Mouse (Mus musculus) neural tube, embryonic 14.5 days (tissue): ENCODE results near the gene Bysl. TPM values are rescaled to one million over a fixed set of nuclear protein-coding genes. Genes with fewer than 3 reads are reported as not detected.

Experiments used
- ATAC-seq: fragments of 200-750 bp; cut with Nextera tagmentation; 2 replicates; pipeline ENCODE4 v1.8.0; 2017; ENCODE audit warnings: low read depth, mild to moderate bottlenecking, moderate TSS enrichment, moderate library complexity
- H3K27ac ChIP-seq: fragments of 300-500 bp; sonication (generic); 2 replicates; pipeline ENCODE4 v1.5.1; 2014; ENCODE audit warnings: low read depth, mild to moderate bottlenecking, control low read depth, low read length, moderate library complexity, mixed read lengths
- H3K27me3 ChIP-seq: fragments of 300-500 bp; sonication (generic); 2 replicates; pipeline ENCODE4 v1.6.1; 2014; ENCODE audit warnings: low read length; ENCODE audit not compliant: control insufficient read depth, insufficient read depth
- H3K36me3 ChIP-seq: fragments of 300-500 bp; sonication (generic); 2 replicates; pipeline ENCODE4 v1.6.1; 2014; ENCODE audit warnings: low read length, mixed read lengths; ENCODE audit not compliant: control insufficient read depth, insufficient read depth
- H3K4me1 ChIP-seq: fragments of 300-500 bp; sonication (generic); 2 replicates; pipeline ENCODE4 v1.6.1; 2014; ENCODE audit warnings: low read length; ENCODE audit not compliant: control insufficient read depth, insufficient read depth
- H3K4me2 ChIP-seq: fragments of 300-500 bp; sonication (generic); 2 replicates; pipeline ENCODE4 v1.6.1; 2014; ENCODE audit warnings: mild to moderate bottlenecking, low read depth, low read length, control low read depth
- H3K4me3 ChIP-seq: fragments of 300-500 bp; sonication (generic); 2 replicates; pipeline ENCODE4 v1.5.1; 2014; ENCODE audit warnings: low read depth, low read length, control low read depth, mixed read lengths
- H3K9ac ChIP-seq: fragments of 300-500 bp; sonication (generic); replicated peaks from 2 replicates; pipeline ENCODE4 v1.6.1; 2014; ENCODE audit warnings: low read depth, mild to moderate bottlenecking, control low read depth, low read length, mixed read lengths
- H3K9me3 ChIP-seq: fragments of 300-500 bp; sonication (generic); 2 replicates; pipeline ENCODE4 v1.6.1; 2016; ENCODE audit warnings: low read length; ENCODE audit not compliant: control insufficient read depth
- WGBS: fragments of 180-500 bp; shearing (Covaris S2); extraction: QIAGEN DNeasy Blood & Tissue Kit; methylation state at CpG from one replicate; pipeline ENCODE4 v1.1.7; 2014; 5-methylcytosine and 5-hydroxymethylcytosine counted together
- polyA plus RNA-seq: library from polyadenylated mRNA; unstranded; fragments of >200 nt; fragmentation: Nextera tagmentation; extraction: Ambion mirVana; gene quantifications from 2 replicates; pipeline ENCODE4 v1.2.1, GENCODE M21; 2014

Gene Bysl
- polyA plus RNA-seq, 1 experiment from 2014 or later, result 32.7 TPM

GRCm38 (mm10) chr17:47567271-47567670 lies 44.0 kb downstream of the Bysl start:
- no peak overlapping the region for H3K4me3 ChIP-seq
- H3K4me1 ChIP-seq, result no peaks in the 10 kb centered on the region
- no peak for ATAC-seq
- H3K4me2 ChIP-seq, result no peak overlapping the region
- no peaks in the 10 kb centered on the region for H3K9me3 ChIP-seq
- H3K36me3 ChIP-seq, result no peaks in the 10 kb centered on the region
- H3K9ac ChIP-seq, result no peak overlapping the region
- H3K27me3 ChIP-seq, result no peaks in the 10 kb centered on the region
- no peak overlapping the region for H3K27ac ChIP-seq
- WGBS, result 67% methylated on average over 3 of the region's 3 CpGs

- WGBS, result 17% methylated on average over 2 of the region's 2 CpGs
- Histone ChIP-seq H3K9me3 (no peaks in the 10 kb centered on the region), H3K4me1 (no peaks in the 10 kb centered on the region), H3K9ac (no peak overlapping the region), H3K4me2 (no peak overlapping the region), H3K36me3 (no peaks in the 10 kb centered on the region), H3K27me3 (no peaks in the 10 kb centered on the region), H3K27ac (no peak overlapping the region), H3K4me3 (no peak overlapping the region)
- no peak for ATAC-seq
Measured at GRCm38 (mm10) chr17:47566133-47566532, 45.2 kb downstream of the Bysl start.

- H3K4me3 ChIP-seq, result no peak overlapping the region
- H3K27ac ChIP-seq, result no peak overlapping the region
- H3K36me3 ChIP-seq, result no peaks in the 10 kb centered on the region
- ATAC-seq, result no peak
- WGBS, result 87% methylated on average over 5 of the region's 5 CpGs
- no peaks in the 10 kb centered on the region for H3K27me3 ChIP-seq
- no peaks in the 10 kb centered on the region for H3K9me3 ChIP-seq
- no peaks in the 10 kb centered on the region for H3K4me1 ChIP-seq
- H3K4me2 ChIP-seq, result no peak overlapping the region
- H3K9ac ChIP-seq, result no peak overlapping the region
Measured at GRCm38 (mm10) chr17:47564612-47565011, 46.7 kb downstream of the Bysl start.

GRCm38 (mm10) chr17:47562875-47563274 lies 48.4 kb downstream of the Bysl start:
- Histone ChIP-seq H3K4me3 (no peak overlapping the region), H3K4me1 (no peaks in the 10 kb centered on the region), H3K27ac (no peak overlapping the region), H3K36me3 (no peaks in the 10 kb centered on the region), H3K27me3 (no peaks in the 10 kb centered on the region), H3K9me3 (no peaks in the 10 kb centered on the region), H3K9ac (no peak overlapping the region), H3K4me2 (no peak overlapping the region)
- 85% methylated on average over 6 of the region's 6 CpGs for WGBS
- no peak for ATAC-seq

GRCm38 (mm10) chr17:47559726-47560125 lies 51.6 kb downstream of the Bysl start:
- 74% methylated on average over 6 of the region's 6 CpGs for WGBS
- Histone ChIP-seq H3K4me1 (no peaks in the 10 kb centered on the region), H3K27ac (no peak overlapping the region), H3K27me3 (no peaks in the 10 kb centered on the region), H3K9me3 (no peaks in the 10 kb centered on the region), H3K36me3 (no peaks in the 10 kb centered on the region), H3K4me3 (no peak overlapping the region), H3K4me2 (no peak overlapping the region), H3K9ac (no peak overlapping the region)
- ATAC-seq, result no peak

GRCm38 (mm10) chr17:47557179-47557578 lies 54.1 kb downstream of the Bysl start:
- H3K4me1 ChIP-seq, result no peaks in the 10 kb centered on the region
- H3K36me3 ChIP-seq, result no peaks in the 10 kb centered on the region
- H3K4me3 ChIP-seq, result no peak overlapping the region
- no peak overlapping the region for H3K4me2 ChIP-seq
- H3K9me3 ChIP-seq, result no peaks in the 10 kb centered on the region
- no peaks in the 10 kb centered on the region for H3K27me3 ChIP-seq
- H3K9ac ChIP-seq, result no peak overlapping the region
- WGBS, result 83% methylated on average over 3 of the region's 3 CpGs
- no peak overlapping the region for H3K27ac ChIP-seq
- no peak for ATAC-seq

- no peaks in the 10 kb centered on the region for H3K36me3 ChIP-seq
- H3K27ac ChIP-seq, result no peak overlapping the region
- no peaks in the 10 kb centered on the region for H3K27me3 ChIP-seq
- no peaks in the 10 kb centered on the region for H3K4me1 ChIP-seq
- 80% methylated on average over 9 of the region's 10 CpGs for WGBS
- ATAC-seq, result no peak
- H3K9ac ChIP-seq, result no peak overlapping the region
- no peak overlapping the region for H3K4me3 ChIP-seq
- no peaks in the 10 kb centered on the region for H3K9me3 ChIP-seq
- no peak overlapping the region for H3K4me2 ChIP-seq
Measured at GRCm38 (mm10) chr17:47554621-47555020, 56.7 kb downstream of the Bysl start.

- H3K27me3 ChIP-seq, result no peaks in the 10 kb centered on the region
- no peak overlapping the region for H3K9ac ChIP-seq
- no peak overlapping the region for H3K4me2 ChIP-seq
- H3K36me3 ChIP-seq, result no peaks in the 10 kb centered on the region
- no peak for ATAC-seq
- H3K9me3 ChIP-seq, result no peaks in the 10 kb centered on the region
- H3K4me3 ChIP-seq, result no peak overlapping the region
- no peak overlapping the region for H3K27ac ChIP-seq
- H3K4me1 ChIP-seq, result no peaks in the 10 kb centered on the region
Measured at GRCm38 (mm10) chr17:47552994-47553393, 58.3 kb downstream of the Bysl start.

- Histone ChIP-seq H3K9ac (no peak overlapping the region), H3K4me1 (no peaks in the 10 kb centered on the region), H3K4me2 (no peak overlapping the region), H3K36me3 (no peaks in the 10 kb centered on the region), H3K4me3 (no peak overlapping the region), H3K27me3 (no peaks in the 10 kb centered on the region), H3K9me3 (no peaks in the 10 kb centered on the region), H3K27ac (no peak overlapping the region)
- ATAC-seq, result no peak
- 67% methylated on average over 7 of the region's 7 CpGs for WGBS
Measured at GRCm38 (mm10) chr17:47551049-47551448, 60.2 kb downstream of the Bysl start.
